ENCODE assay signal across 20 mouse cellular contexts in genomic region chr1:43251356-43251755, GRCm38 (mm10). TPM values are rescaled to one million over a fixed set of nuclear protein-coding genes. Genes with fewer than 3 reads are reported as not detected.
A peak's percentile ranks its signal among the peaks of the same experiment; 100 is the strongest.
DNase-seq lines count a peak whose midpoint lies in the region; ATAC-seq and TF ChIP-seq lines count a peak whose summit lies in the region.
"Had no signal": no experiment of that assay in that cellular context is flagged by ENCODE, and none has a peak within 500 bp of the region (broad histone marks: within the 10 kb centered on the region; RNA-seq: fewer than 3 reads in every experiment).

No protein-coding gene starts in this region.

- no peaks in the 10 kb centered on the region for H3K9me3 ChIP-seq in kidney, postnatal 0 days (replicated peaks; ENCODE audit: low read length)
- H3K9me3 ChIP-seq in kidney, embryonic 16.5 days (ENCODE audit: low read length), result no peaks in the 10 kb centered on the region
- H3K9me3 ChIP-seq: embryonic facial prominence, embryonic 12.5 days; forebrain, embryonic 15.5 days; G1E had no signal

- WGBS in kidney, postnatal 0 days, result 65% methylated on average over 7 of the region's 7 CpGs
- whole genome bisulfite sequencing in kidney, embryonic 16.5 days, result 66% methylated on average over 7 of the region's 7 CpGs

- H3K4me2 ChIP-seq in kidney, postnatal 0 days (ENCODE audit: low read length), result no peak overlapping the region
- no peak overlapping the region for H3K4me2 ChIP-seq in kidney, embryonic 16.5 days (replicated peaks; ENCODE audit: low read depth, low read length)
- H3K4me2 ChIP-seq: embryonic facial prominence, embryonic 12.5 days; forebrain, embryonic 15.5 days; heart, embryonic 12.5 days; hindbrain, embryonic 14.5 days had no signal

- no peak overlapping the region for H3K4me3 ChIP-seq in kidney, postnatal 0 days (replicated peaks; ENCODE audit: low read depth, low read length)
- no peak overlapping the region for H3K4me3 ChIP-seq in kidney, embryonic 16.5 days (ENCODE audit: low read length)
- H3K4me3 ChIP-seq: embryonic facial prominence, embryonic 12.5 days; forebrain, embryonic 15.5 days; heart, embryonic 12.5 days had no signal

- no peaks in the 10 kb centered on the region for H3K27me3 ChIP-seq in kidney, postnatal 0 days (ENCODE audit: insufficient read depth, low read length)
- no peaks in the 10 kb centered on the region for H3K27me3 ChIP-seq in kidney, embryonic 16.5 days (ENCODE audit: insufficient read depth, low read length)
- H3K27me3 ChIP-seq: embryonic facial prominence, embryonic 12.5 days; forebrain, embryonic 15.5 days; heart, embryonic 12.5 days had no signal

- no peak overlapping the region for H3K27ac ChIP-seq in kidney, postnatal 0 days
- H3K27ac ChIP-seq in kidney, embryonic 16.5 days (ENCODE audit: low read length), result no peak overlapping the region
- H3K27ac ChIP-seq: embryonic facial prominence, embryonic 12.5 days; forebrain, embryonic 15.5 days; hindbrain, embryonic 14.5 days had no signal

- no peak overlapping the region for H3K9ac ChIP-seq in kidney, postnatal 0 days (ENCODE audit: low read depth, low read length)
- H3K9ac ChIP-seq in kidney, embryonic 16.5 days (replicated peaks; ENCODE audit: low read length), result no peak overlapping the region
- H3K9ac ChIP-seq: embryonic facial prominence, embryonic 12.5 days; forebrain, embryonic 15.5 days; heart, embryonic 12.5 days; hindbrain, embryonic 14.5 days had no signal

- no peaks in the 10 kb centered on the region for H3K36me3 ChIP-seq in kidney, postnatal 0 days (ENCODE audit: insufficient read depth, low read length)
- no peaks in the 10 kb centered on the region for H3K36me3 ChIP-seq in kidney, embryonic 16.5 days (ENCODE audit: insufficient read depth, low read length)
- H3K36me3 ChIP-seq: embryonic facial prominence, embryonic 12.5 days; forebrain, embryonic 15.5 days; G1E; heart, embryonic 12.5 days had no signal

- DNase-seq in embryo, embryonic 10.5 days (ENCODE audit: low spot score), result peak; percentile 4
- DNase-seq in embryo, embryonic 11 days, result no peak
- DNase-seq in kidney, adult 11 months, result peak; percentile 67
- DNase-seq in kidney, adult 18-20 months, result no peak
- no peak for DNase-seq in kidney, postnatal 0 days (ENCODE audit: low spot score)
- DNase-seq in spleen, adult 18-20 months, result no peak
- DNase-seq: adrenal gland, adult 8-10 months; adrenal gland, postnatal 36 days; B cell, adult 2 months; cerebellum, adult 2 months; cerebellum, postnatal 10 days; gastrocnemius, postnatal 36 days; heart, adult 18-20 months had no signal

- peak; percentile 65; the same call in 1 of the 2 replicates for ATAC-seq in kidney, postnatal 0 days (replicated peaks; ENCODE audit: low FRiP score, low read depth)
- no peak for ATAC-seq in kidney, embryonic 16.5 days (ENCODE audit: low FRiP score, low TSS enrichment)
- ATAC-seq: CD4-positive, CD25-positive, alpha-beta regulatory T cell, adult 4 months; forebrain, embryonic 15.5 days had no signal

- no peaks in the 10 kb centered on the region for H3K4me1 ChIP-seq in kidney, postnatal 0 days (replicated peaks; ENCODE audit: insufficient read depth, low read length)
- no peaks in the 10 kb centered on the region for H3K4me1 ChIP-seq in kidney, embryonic 16.5 days (ENCODE audit: insufficient read depth, low read length)
- H3K4me1 ChIP-seq: embryonic facial prominence, embryonic 12.5 days; forebrain, embryonic 15.5 days had no signal

- TF ChIP-seq CTCF in kidney, postnatal 0 days (IDR thresholded peaks at IDR 0.05; ENCODE audit: low read depth), result no peak

RNA-seq across cellular contexts. Expression of gene Fhl2, which starts 54.6 kb away (rescaled TPM):
- 135 and 145 TPM in 2 replicates for polyA plus RNA-seq in kidney, postnatal 0 days (2015; fragmentation: Nextera tagmentation; extraction: Ambion mirVana)
- polyA plus RNA-seq in kidney, embryonic 16.5 days (2015; fragmentation: Nextera tagmentation; extraction: Ambion mirVana), result 101 and 104 TPM in 2 replicates
- polyA plus RNA-seq: G1E had no signal

Comparison
In these comparisons a context has a peak if more than half of its experiments do, and no peak if none do; other contexts are left out.
1. DNase-seq: peak in embryo, embryonic 10.5 days (single experiment) and kidney, adult 11 months (single experiment); none in embryo, embryonic 11 days (single experiment), kidney, adult 18-20 months (single experiment), kidney, postnatal 0 days (single experiment) and spleen, adult 18-20 months (0 of 2).